Mouse (Mus musculus) liver, embryonic 14.5 days (tissue): Measurements from ENCODE around the gene Cdh13. TPM values are rescaled to one million over a fixed set of nuclear protein-coding genes. Genes with fewer than 3 reads are reported as not detected.

Source experiments
- ATAC-seq: fragments of 200-750 bp; cut with Nextera tagmentation; 2 replicates; pipeline ENCODE4 v1.8.0; 2017; ENCODE audit warnings: moderate number of reproducible peaks, mild to moderate bottlenecking, moderate library complexity; ENCODE audit not compliant: insufficient read depth
- DNase-seq, 3 experiments: peaks; one replicate each; pipeline ENCODE4 v3.0.0-alpha.2; 2012 to 2013; ENCODE audit warnings: low read depth in 3 of 3, low spot score in 3 of 3
- H3K27ac ChIP-seq: fragments of 300-500 bp; sonication (generic); 2 replicates; pipeline ENCODE4 v1.5.1; 2014; ENCODE audit warnings: moderate library complexity, mild to moderate bottlenecking, control low read depth, inconsistent platforms
- H3K27me3 ChIP-seq: fragments of 300-500 bp; sonication (generic); 2 replicates; pipeline ENCODE4 v1.6.1; 2014; ENCODE audit warnings: mild to moderate bottlenecking, low read length, moderate library complexity; ENCODE audit not compliant: control insufficient read depth, insufficient read depth
- H3K36me3 ChIP-seq: fragments of 300-500 bp; sonication (generic); replicated peaks from 2 replicates; pipeline ENCODE4 v1.6.1; 2014; ENCODE audit warnings: low read depth; ENCODE audit not compliant: control insufficient read depth, insufficient read depth
- H3K4me1 ChIP-seq, 2 experiments: fragments of 200-500 bp in 1 of 2; fragments of 300-500 bp in 1 of 2; sonication (generic) in 1 of 2; replicated peaks; 2 replicates each; pipeline ENCODE4 v1.6.1; 2012 to 2014; ENCODE audit warnings: antibody characterized with exemption in 1 of 2, inconsistent platforms in 1 of 2, low read length in 1 of 2; ENCODE audit not compliant: control insufficient read depth in 2 of 2, insufficient read depth in 2 of 2
- H3K4me2 ChIP-seq: fragments of 300-500 bp; sonication (generic); 2 replicates; pipeline ENCODE4 v1.6.1; 2014; ENCODE audit warnings: low read depth, mild to moderate bottlenecking, control low read depth, moderate library complexity
- H3K4me3 ChIP-seq, 2 experiments: fragments of 200-500 bp in 1 of 2; fragments of 300-500 bp in 1 of 2; sonication (generic) in 1 of 2; 2 replicates each; pipeline ENCODE4 v1.5.1; 2012 to 2014; ENCODE audit warnings: low read depth in 2 of 2, low read length in 2 of 2, mild to moderate bottlenecking in 2 of 2, control low read depth in 1 of 2, inconsistent platforms in 1 of 2, moderate library complexity in 1 of 2; ENCODE audit not compliant: insufficient read depth in 1 of 2
- H3K9ac ChIP-seq: fragments of 300-500 bp; sonication (generic); replicated peaks from 2 replicates; pipeline ENCODE4 v1.6.1; 2014; ENCODE audit warnings: mild to moderate bottlenecking, control low read depth, moderate library complexity
- H3K9me3 ChIP-seq: fragments of 300-500 bp; sonication (generic); 2 replicates; pipeline ENCODE4 v1.6.1; 2016; ENCODE audit warnings: low read length, mixed read lengths; ENCODE audit not compliant: control insufficient read depth
- CTCF ChIP-seq: IDR thresholded peaks from 2 replicates; pipeline ENCODE4 v1.5.1; 2016; ENCODE audit warnings: antibody characterized with exemption, low read depth, control low read depth
- EP300 ChIP-seq: IDR thresholded peaks from 2 replicates; pipeline ENCODE4 v1.6.1; 2016; ENCODE audit warnings: antibody characterized with exemption, low read depth
- WGBS: fragments of 180-500 bp; shearing (Covaris S2); extraction: QIAGEN DNeasy Blood & Tissue Kit; methylation state at CpG from one replicate; pipeline ENCODE4 v1.1.7; 2014; ENCODE audit not compliant: insufficient replicate concordance; 5-methylcytosine and 5-hydroxymethylcytosine counted together
- polyA plus RNA-seq, 2 experiments: library from polyadenylated mRNA; depleted of rRNA in 1 of 2; stranded (reverse) in 1 of 2; unstranded in 1 of 2; fragments of >200 nt; fragmentation: Nextera tagmentation in 1 of 2; extraction: Ambion mirVana in 1 of 2; gene quantifications; 2 replicates each; pipeline versions ENCODE4 v1.2.1 to v1.2.3; 2012 to 2014

The Cdh13 gene
- polyA plus RNA-seq, 2 experiments = 0.15 to 0.43 TPM

- no peaks in the 10 kb centered on the region for H3K9me3 ChIP-seq
- WGBS = 64% methylated on average over 4 of the region's 4 CpGs
- no peak overlapping the region for H3K27ac ChIP-seq
- DNase-seq (no peak), ATAC-seq (no peak)
- H3K9ac ChIP-seq = no peak overlapping the region
- no peaks in the 10 kb centered on the region for H3K4me1 ChIP-seq
- no peaks in the 10 kb centered on the region for H3K36me3 ChIP-seq
- TF ChIP-seq EP300 = no peak
- no peak for TF ChIP-seq CTCF
- no peaks in the 10 kb centered on the region for H3K27me3 ChIP-seq
- H3K4me2 ChIP-seq = no peak overlapping the region
- no peak overlapping the region for H3K4me3 ChIP-seq
Measured at GRCm38 (mm10) chr8:118968896-118969295, 685.4 kb downstream of the Cdh13 start.

- Histone ChIP-seq H3K27ac (no peak overlapping the region), H3K4me2 (no peak overlapping the region), H3K9me3 (no peaks in the 10 kb centered on the region), H3K9ac (no peak overlapping the region), H3K36me3 (no peaks in the 10 kb centered on the region), H3K4me1 (no peaks in the 10 kb centered on the region), H3K27me3 (no peaks in the 10 kb centered on the region), H3K4me3 (no peak overlapping the region)
- 21% methylated on average over 5 of the region's 5 CpGs for WGBS
- DNase-seq (no peak), ATAC-seq (no peak)
- peak; percentile 53 for TF ChIP-seq CTCF
- no peak for TF ChIP-seq EP300
Measured at GRCm38 (mm10) chr8:118979800-118980199, 696.3 kb downstream of the Cdh13 start.

- ATAC-seq = no peak
- WGBS = 38% methylated on average over 2 of the region's 2 CpGs
Measured at GRCm38 (mm10) chr8:118983724-118984123, 700.2 kb downstream of the Cdh13 start.

GRCm38 (mm10) chr8:118986796-118987195 lies 703.3 kb downstream of the Cdh13 start:
- H3K36me3 ChIP-seq = no peaks in the 10 kb centered on the region
- H3K4me1 ChIP-seq = no peaks in the 10 kb centered on the region
- DNase-seq (no peak), ATAC-seq (no peak)
- TF ChIP-seq CTCF = no peak
- TF ChIP-seq EP300 = no peak
- H3K27ac ChIP-seq = no peak overlapping the region
- H3K4me2 ChIP-seq = no peak overlapping the region
- H3K9ac ChIP-seq = no peak overlapping the region
- no peaks in the 10 kb centered on the region for H3K9me3 ChIP-seq
- no peaks in the 10 kb centered on the region for H3K27me3 ChIP-seq
- WGBS = 60% methylated on average over 1 of the region's 1 CpGs
- H3K4me3 ChIP-seq = no peak overlapping the region

More at GRCm38 (mm10) chr8:118983724-118984123, 700.2 kb downstream of the Cdh13 start:
- no peak overlapping the region for H3K9ac ChIP-seq
- H3K4me3 ChIP-seq = no peak overlapping the region
- no peaks in the 10 kb centered on the region for H3K27me3 ChIP-seq
- no peak overlapping the region for H3K27ac ChIP-seq
- TF ChIP-seq EP300 = no peak
- no peak for TF ChIP-seq CTCF
- H3K9me3 ChIP-seq = no peaks in the 10 kb centered on the region
- no peaks in the 10 kb centered on the region for H3K36me3 ChIP-seq
- H3K4me1 ChIP-seq = no peaks in the 10 kb centered on the region
- no peak for DNase-seq
- H3K4me2 ChIP-seq = no peak overlapping the region

GRCm38 (mm10) chr8:118995641-118996188 lies 712.2 kb downstream of the Cdh13 start:
- no peak overlapping the region for H3K27ac ChIP-seq
- DNase-seq (no peak), ATAC-seq (no peak)
- H3K9ac ChIP-seq = no peak overlapping the region
- 68% methylated on average over 11 of the region's 11 CpGs for WGBS
- no peak overlapping the region for H3K4me2 ChIP-seq
- no peaks in the 10 kb centered on the region for H3K27me3 ChIP-seq
- H3K4me1 ChIP-seq = no peaks in the 10 kb centered on the region
- TF ChIP-seq EP300 = no peak
- TF ChIP-seq CTCF = no peak
- H3K4me3 ChIP-seq = no peak overlapping the region
- H3K9me3 ChIP-seq = no peaks in the 10 kb centered on the region
- H3K36me3 ChIP-seq = no peaks in the 10 kb centered on the region
